Mouse (Mus musculus): ENCODE measurements around the gene Ky. TPM values are rescaled to one million over a fixed set of nuclear protein-coding genes. Genes with fewer than 3 reads are reported as not detected.

The Ky gene
- polyA plus RNA-seq, 1 experiment from 2014 or later, result 0.19 TPM

- no peak for DNase-seq (ENCODE audit: low spot score)
- H3K9me3 ChIP-seq (replicated peaks), result peaks cover 4% of the 10 kb centered on the region
- 89% methylated on average over 4 of the region's 4 CpGs for WGBS
- H3K27me3 ChIP-seq (ENCODE audit: low read depth, poor library complexity, severe bottlenecking), result peaks cover 3% of the 10 kb centered on the region; the same call in 1 of the 2 replicates
- H3K4me1 ChIP-seq, result 0 out of 2 replicates have a peak, but pooled peaks cover 5% of the 10 kb centered on the region
- no peak overlapping the region for H3K27ac ChIP-seq (replicated peaks)
- H3K4me3 ChIP-seq, result no peak overlapping the region
- H3K36me3 ChIP-seq, result no peaks in the 10 kb centered on the region
These were observed 8.0 kb downstream of the Ky start for GRCm38 (mm10) chr9:102513578-102513977.

GRCm38 (mm10) chr9:102518443-102518842 lies 12.9 kb downstream of the Ky start:
- peaks cover 4% of the 10 kb centered on the region for H3K9me3 ChIP-seq (replicated peaks)
- no peak overlapping the region for H3K4me3 ChIP-seq
- H3K27me3 ChIP-seq (ENCODE audit: low read depth, poor library complexity, severe bottlenecking), result no peaks in the 10 kb centered on the region
- 91% methylated on average over 9 of the region's 9 CpGs for WGBS
- H3K36me3 ChIP-seq, result no peaks in the 10 kb centered on the region
- H3K27ac ChIP-seq (replicated peaks), result no peak overlapping the region
- no peak for DNase-seq (ENCODE audit: low spot score)
- 0 out of 2 replicates have a peak, but pooled peaks cover 5% of the 10 kb centered on the region for H3K4me1 ChIP-seq

GRCm38 (mm10) chr9:102521396-102521795 lies 15.8 kb downstream of the Ky start:
- Histone ChIP-seq H3K36me3 (no peaks in the 10 kb centered on the region), H3K9me3 (replicated peaks) (peaks cover 4% of the 10 kb centered on the region), H3K4me3 (no peak overlapping the region), H3K27ac (replicated peaks) (no peak overlapping the region), H3K4me1 (no peaks in the 10 kb centered on the region), H3K27me3 (ENCODE audit: low read depth, poor library complexity, severe bottlenecking) (no peaks in the 10 kb centered on the region)
- no peak for DNase-seq (ENCODE audit: low spot score)
- WGBS, result 85% methylated on average over 4 of the region's 4 CpGs

- H3K4me3 ChIP-seq, result no peak overlapping the region
- H3K4me1 ChIP-seq, result peaks cover 40% of the 10 kb centered on the region
- DNase-seq (ENCODE audit: low spot score), result no peak
- no peaks in the 10 kb centered on the region for H3K36me3 ChIP-seq
- 61% methylated on average over 7 of the region's 7 CpGs for WGBS
- H3K9me3 ChIP-seq (replicated peaks), result no peaks in the 10 kb centered on the region
- H3K27ac ChIP-seq (replicated peaks), result peak overlapping the region; percentile 74
- peaks cover 15% of the 10 kb centered on the region; the same call in 1 of the 2 replicates for H3K27me3 ChIP-seq (ENCODE audit: low read depth, poor library complexity, severe bottlenecking)
These were observed 22.6 kb downstream of the Ky start for GRCm38 (mm10) chr9:102528106-102528505.

DNA sequence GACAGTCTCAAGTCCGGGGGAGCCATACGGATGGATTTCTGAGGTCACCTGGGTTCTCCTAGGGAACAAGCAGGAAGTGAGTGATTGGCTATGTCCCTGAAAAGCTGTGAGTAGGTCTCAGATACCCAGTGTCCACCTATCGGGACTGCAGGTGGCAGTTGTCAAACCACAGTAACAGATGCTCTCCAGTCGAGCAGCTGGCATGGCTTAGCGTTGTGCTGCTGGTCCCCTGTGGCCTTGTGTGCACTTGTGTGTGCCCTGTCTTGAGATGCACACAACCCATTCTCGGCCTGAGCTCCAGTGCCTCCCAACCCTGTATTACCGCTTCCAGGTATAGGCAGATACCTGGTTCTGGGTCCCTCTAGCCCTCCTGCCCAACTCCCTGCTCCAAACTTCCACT lies 23.0 kb downstream of the Ky start:
- no peak for DNase-seq (ENCODE audit: low spot score)
- peaks cover 20% of the 10 kb centered on the region; the same call in 1 of the 2 replicates for H3K27me3 ChIP-seq (ENCODE audit: low read depth, poor library complexity, severe bottlenecking)
- 88% methylated on average over 7 of the region's 7 CpGs for WGBS
- peaks cover 41% of the 10 kb centered on the region for H3K4me1 ChIP-seq
- no peaks in the 10 kb centered on the region for H3K36me3 ChIP-seq
- no peaks in the 10 kb centered on the region for H3K9me3 ChIP-seq (replicated peaks)
- H3K27ac ChIP-seq (replicated peaks), result peak overlapping the region; percentile 74
- H3K4me3 ChIP-seq, result no peak overlapping the region

- WGBS, result 87% methylated on average over 3 of the region's 3 CpGs
- H3K27me3 ChIP-seq (ENCODE audit: low read depth, poor library complexity, severe bottlenecking), result peaks cover 22% of the 10 kb centered on the region
- no peaks in the 10 kb centered on the region for H3K9me3 ChIP-seq (replicated peaks)
- H3K27ac ChIP-seq (replicated peaks), result peak overlapping the region; percentile 74
- H3K36me3 ChIP-seq, result no peaks in the 10 kb centered on the region
- H3K4me3 ChIP-seq, result no peak overlapping the region
- H3K4me1 ChIP-seq, result peaks cover 41% of the 10 kb centered on the region
- DNase-seq (ENCODE audit: low spot score), result no peak
These were observed 23.5 kb downstream of the Ky start for GRCm38 (mm10) chr9:102529008-102529407.

DNA sequence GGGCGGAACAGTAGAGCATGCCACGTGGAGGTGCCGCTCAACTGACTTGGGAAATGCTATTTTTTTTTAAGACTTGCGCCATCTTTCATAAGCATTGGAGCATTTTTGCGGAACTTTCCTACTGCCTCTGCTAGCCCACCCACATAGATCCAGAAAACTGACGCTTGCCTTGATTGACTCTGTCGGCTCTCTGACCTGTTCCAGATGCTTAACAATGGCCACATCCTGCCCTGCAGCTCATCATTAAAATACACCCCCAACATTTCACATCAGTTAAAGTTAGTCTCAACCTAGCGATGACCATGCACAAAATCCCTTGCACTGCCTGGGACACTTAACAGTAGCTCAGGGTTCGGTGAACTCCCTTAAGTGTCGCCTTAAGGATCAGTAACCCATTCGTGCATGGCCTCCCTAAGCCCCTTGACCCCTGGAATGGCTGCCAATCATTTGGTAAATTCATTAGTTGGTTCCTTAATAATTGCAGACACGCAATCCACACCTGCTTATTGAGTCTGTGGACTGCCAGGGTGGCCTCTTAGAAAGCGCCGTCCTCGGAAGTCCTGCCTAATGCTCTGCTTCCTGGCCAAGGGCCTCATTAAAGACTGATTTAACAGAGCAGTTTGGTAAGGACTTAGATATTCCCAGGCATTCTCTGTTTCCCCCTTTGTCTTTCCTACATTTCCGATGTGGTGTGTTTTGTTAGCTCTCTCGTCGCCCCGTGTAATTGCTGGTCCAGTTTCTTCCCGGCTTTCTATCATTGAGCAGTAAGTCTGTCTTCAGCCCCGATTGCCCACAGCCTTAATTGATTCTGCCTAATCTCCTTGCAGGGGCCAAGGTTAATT lies 25.7 kb downstream of the Ky start:
- DNase-seq (ENCODE audit: low spot score), result no peak
- Histone ChIP-seq H3K36me3 (no peaks in the 10 kb centered on the region), H3K27me3 (ENCODE audit: low read depth, poor library complexity, severe bottlenecking) (peaks cover 27% of the 10 kb centered on the region), H3K9me3 (replicated peaks) (no peaks in the 10 kb centered on the region), H3K4me3 (no peak overlapping the region), H3K4me1 (peaks cover 41% of the 10 kb centered on the region), H3K27ac (replicated peaks) (no peak overlapping the region)
- 56% methylated on average over 21 of the region's 21 CpGs for WGBS

- Histone ChIP-seq H3K36me3 (no peaks in the 10 kb centered on the region), H3K4me3 (no peak overlapping the region), H3K27ac (replicated peaks) (no peak overlapping the region), H3K27me3 (ENCODE audit: low read depth, poor library complexity, severe bottlenecking) (peaks cover 36% of the 10 kb centered on the region), H3K4me1 (peaks cover 12% of the 10 kb centered on the region), H3K9me3 (replicated peaks) (no peaks in the 10 kb centered on the region)
- 93% methylated on average over 4 of the region's 4 CpGs for WGBS
- no peak for DNase-seq (ENCODE audit: low spot score)
These were observed 31.4 kb downstream of the Ky start for GRCm38 (mm10) chr9:102536968-102537367.

DNA sequence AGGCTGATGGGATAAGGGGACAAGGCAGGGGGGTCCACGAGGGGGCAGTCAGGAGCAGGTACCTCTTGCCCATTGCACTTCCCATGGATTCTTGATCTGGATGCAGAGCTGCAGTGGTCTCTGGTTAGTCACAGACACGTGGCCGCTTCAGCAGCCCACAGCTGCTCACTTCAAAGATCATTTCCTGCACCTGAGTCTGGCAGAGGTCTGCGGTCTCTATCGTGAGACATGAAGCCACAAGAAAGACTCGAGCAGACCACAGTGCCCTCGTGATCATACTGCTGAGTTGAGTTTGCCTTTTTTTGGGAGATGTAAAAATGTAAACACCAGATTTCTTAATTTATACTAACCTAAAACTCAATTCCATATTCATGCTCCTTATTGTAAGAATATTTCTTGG lies 34.1 kb downstream of the Ky start:
- Histone ChIP-seq H3K27me3 (ENCODE audit: low read depth, poor library complexity, severe bottlenecking) (peaks cover 37% of the 10 kb centered on the region), H3K36me3 (no peaks in the 10 kb centered on the region), H3K27ac (replicated peaks) (no peak overlapping the region), H3K4me1 (peaks cover 29% of the 10 kb centered on the region), H3K9me3 (replicated peaks) (no peaks in the 10 kb centered on the region), H3K4me3 (no peak overlapping the region)
- no peak for DNase-seq (ENCODE audit: low spot score)
- 71% methylated on average over 7 of the region's 7 CpGs for WGBS

DNA sequence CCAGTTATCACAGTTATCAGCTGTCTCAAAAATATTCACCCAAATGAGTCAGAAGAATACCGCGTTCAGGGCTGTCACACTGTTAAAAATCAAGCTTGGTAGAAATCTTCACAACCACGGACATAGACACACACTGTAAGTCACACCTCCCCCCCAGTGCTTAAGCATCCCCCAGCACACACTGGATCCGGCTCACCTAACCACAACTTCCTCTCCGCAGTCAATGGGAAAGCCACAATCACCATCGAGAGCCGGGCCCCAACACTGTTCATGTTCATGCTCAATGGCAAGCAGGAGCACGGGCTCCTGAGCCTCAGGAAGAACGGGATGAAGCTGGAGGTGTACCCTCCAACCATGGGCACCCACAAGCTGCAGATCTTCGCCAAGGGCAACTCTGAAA lies 36.1 kb downstream of the Ky start:
- Histone ChIP-seq H3K36me3 (no peaks in the 10 kb centered on the region), H3K27me3 (ENCODE audit: low read depth, poor library complexity, severe bottlenecking) (peaks cover 41% of the 10 kb centered on the region), H3K27ac (replicated peaks) (no peak overlapping the region), H3K4me3 (no peak overlapping the region), H3K4me1 (peaks cover 47% of the 10 kb centered on the region), H3K9me3 (replicated peaks) (no peaks in the 10 kb centered on the region)
- WGBS, result 93% methylated on average over 10 of the region's 10 CpGs
- DNase-seq (ENCODE audit: low spot score), result no peak

- WGBS, result 80% methylated on average over 8 of the region's 8 CpGs
- no peak overlapping the region for H3K4me3 ChIP-seq
- H3K27me3 ChIP-seq (ENCODE audit: low read depth, poor library complexity, severe bottlenecking), result peaks cover 50% of the 10 kb centered on the region
- H3K27ac ChIP-seq (replicated peaks), result no peak overlapping the region
- no peaks in the 10 kb centered on the region for H3K9me3 ChIP-seq (replicated peaks)
- no peaks in the 10 kb centered on the region for H3K36me3 ChIP-seq
- H3K4me1 ChIP-seq, result peaks cover 55% of the 10 kb centered on the region
- DNase-seq (ENCODE audit: low spot score), result no peak
These were observed 37.0 kb downstream of the Ky start for GRCm38 (mm10) chr9:102542540-102542939.

DNA sequence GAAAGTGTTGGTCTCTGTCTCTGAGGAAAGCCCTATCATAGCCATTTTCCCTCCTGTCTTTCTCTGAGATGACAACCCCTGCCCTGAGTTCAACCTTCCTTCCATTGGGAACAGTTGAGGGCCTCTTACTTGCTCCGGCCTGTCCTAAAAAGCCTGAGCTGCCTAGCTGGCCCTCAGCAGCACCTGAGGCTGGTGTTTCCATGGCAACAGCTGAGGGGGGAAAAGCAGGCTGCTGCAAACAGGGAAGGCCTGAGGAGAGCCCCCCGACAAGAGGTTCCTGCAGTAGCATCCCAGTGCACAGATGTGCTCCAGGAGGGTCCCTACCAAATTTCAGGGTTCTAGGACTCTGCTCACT lies 38.2 kb downstream of the Ky start:
- Histone ChIP-seq H3K4me1 (peaks cover 56% of the 10 kb centered on the region), H3K4me3 (peak overlapping the region; percentile 53; the same call in 1 of the 2 replicates), H3K36me3 (no peaks in the 10 kb centered on the region), H3K27me3 (ENCODE audit: low read depth, poor library complexity, severe bottlenecking) (peaks cover 60% of the 10 kb centered on the region), H3K9me3 (replicated peaks) (no peaks in the 10 kb centered on the region), H3K27ac (replicated peaks) (peak overlapping the region; percentile 86)
- 24% methylated on average over 2 of the region's 2 CpGs for WGBS
- no peak for DNase-seq (ENCODE audit: low spot score)

DNA sequence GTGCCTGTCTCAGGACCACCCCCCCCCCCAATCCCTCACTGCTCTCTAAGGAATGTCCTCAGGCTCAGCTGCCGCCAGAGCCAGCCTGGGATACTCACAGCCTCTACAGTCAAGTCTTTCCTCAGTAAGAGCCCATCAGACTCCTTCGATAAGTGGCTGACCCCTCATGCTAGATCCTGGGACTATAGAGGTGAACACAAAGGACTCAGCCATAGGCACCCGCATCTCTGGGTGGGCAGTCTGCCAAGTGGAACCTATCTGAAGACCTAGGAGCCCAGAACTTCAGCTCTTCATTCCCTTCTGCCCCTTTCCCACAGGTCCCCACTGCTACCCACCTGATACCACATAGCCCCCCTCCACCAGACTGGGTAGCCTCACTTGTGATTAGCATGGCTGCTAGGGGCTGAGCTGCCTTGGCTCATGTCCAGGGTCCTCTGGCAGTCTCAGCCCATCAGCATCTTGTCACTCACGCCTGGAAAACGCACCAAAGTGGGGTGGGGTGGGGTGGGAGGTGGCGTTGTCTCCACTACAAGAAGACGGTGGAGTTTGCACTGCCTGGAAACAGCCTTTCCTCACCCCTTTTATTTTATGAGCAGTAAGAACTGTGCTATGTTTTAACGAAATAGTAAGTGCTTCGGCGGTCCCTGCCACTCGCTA lies 38.7 kb downstream of the Ky start:
- Histone ChIP-seq H3K27ac (replicated peaks) (peak overlapping the region; percentile 86), H3K36me3 (no peaks in the 10 kb centered on the region), H3K4me1 (peaks cover 53% of the 10 kb centered on the region), H3K9me3 (replicated peaks) (no peaks in the 10 kb centered on the region), H3K4me3 (peak overlapping the region; percentile 53), H3K27me3 (ENCODE audit: low read depth, poor library complexity, severe bottlenecking) (peaks cover 64% of the 10 kb centered on the region)
- 18% methylated on average over 11 of the region's 11 CpGs for WGBS
- DNase-seq (ENCODE audit: low spot score), result peak; percentile 49

Measured in midbrain, embryonic 10.5 days (tissue).